Mouse (Mus musculus) left cerebral cortex, postnatal 25 days (tissue): ENCODE data around the gene Gabrr1. TPM values are rescaled to one million over a fixed set of nuclear protein-coding genes. Genes with fewer than 3 reads are reported as not detected.
"Not testable (repeated sequence)": the region's sequence is repeated elsewhere in the genome, so short reads cannot be mapped to it uniquely, and the experiment has no call there.

ENCODE experiments used
- DNase-seq, 2 experiments: peaks; one replicate each; pipeline ENCODE4 v3.0.0; 2022; ENCODE audit warnings: low spot score in 2 of 2, mixed read lengths in 1 of 2
- intact Hi-C: fragments of 180-260 bp; cut with DNase I; formaldehyde crosslinking; loops from one replicate; pipeline ENCODE4 v1.15.1; 2025
- total RNA-seq, 2 experiments: library from RNA; stranded (reverse); gene quantifications; 2 replicates each; pipeline ENCODE4 v1.2.3; 2021

The Gabrr1 gene
- total RNA-seq = under 1 TPM; 0.14 to 0.25 TPM

GRCm38 (mm10) chr4:33132221-33132620 is at the start of gene Gabrr1:
Gene Gabrr1, plus strand, starts transcription at chr4:33132521.
- no peak for DNase-seq
- intact Hi-C loops = no loop called here

- intact Hi-C loops = no loop called here
- DNase-seq = peak in 1 of 2 experiments; percentile 19
These were observed 33.1 kb upstream of the Gabrr1 start for GRCm38 (mm10) chr4:33099118-33099694.

- intact Hi-C loops = loop anchor here (10.0 kb wide), 2 partner anchors 155 to 355 kb away; partner anchors contain the start of gene Ankrd6
- DNase-seq = no peak
These were observed 22.4 kb upstream of the Gabrr1 start for GRCm38 (mm10) chr4:33109720-33110458.

- no peak for DNase-seq
- intact Hi-C loops = loop anchor here (10.0 kb wide), 2 partner anchors 156 to 356 kb away; partner anchors contain the start of gene Ankrd6
These were observed 21.5 kb upstream of the Gabrr1 start for GRCm38 (mm10) chr4:33110845-33111244.

DNA sequence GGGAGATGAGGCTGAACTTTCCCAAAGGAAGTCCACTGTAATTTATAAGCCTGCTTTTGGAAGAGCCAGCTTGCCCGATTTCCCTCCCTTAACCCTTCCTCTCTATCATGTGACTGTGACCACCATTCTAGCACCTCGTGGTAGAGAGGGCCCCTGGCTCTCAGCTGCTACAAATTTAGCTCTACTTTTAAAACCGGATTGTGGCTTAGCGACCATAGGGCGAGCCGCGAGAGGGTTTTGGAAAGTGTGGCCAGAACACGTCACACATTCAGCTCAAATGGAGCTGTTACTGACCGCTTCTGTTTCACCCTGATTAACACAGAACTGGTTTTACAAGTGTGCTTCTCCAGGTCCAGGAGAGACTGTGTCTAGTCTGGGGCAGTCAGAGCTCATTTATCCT is 21.0 kb upstream of the Gabrr1 start:
- DNase-seq = no peak
- intact Hi-C loops = loop anchor here (10.0 kb wide), 2 partner anchors 157 to 357 kb away; partner anchors contain the start of gene Ankrd6

DNA sequence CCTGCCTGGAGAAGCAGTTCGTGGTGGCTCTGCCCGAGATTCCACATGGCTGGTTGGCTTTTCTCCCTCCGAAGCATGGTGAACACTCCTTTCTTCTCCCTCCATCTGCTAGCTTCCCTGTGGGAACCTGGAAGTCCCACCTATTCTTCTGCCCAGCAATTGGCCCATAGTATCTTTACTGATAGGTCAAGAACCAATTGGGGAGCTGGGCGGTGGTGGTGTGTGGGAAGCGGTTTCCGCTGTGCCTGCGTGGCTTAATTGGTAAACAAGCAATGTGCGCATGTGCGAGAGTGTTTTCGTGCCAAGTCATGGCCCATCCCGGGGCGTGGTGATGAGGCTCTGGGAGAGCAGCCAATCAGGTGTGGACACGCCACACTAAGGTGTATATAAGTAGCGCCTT is 19.5 kb upstream of the Gabrr1 start:
- intact Hi-C loops = loop anchor here (10.0 kb wide), 2 partner anchors 158 to 358 kb away; partner anchors contain the start of gene Ankrd6
- not testable (repeated sequence) for DNase-seq

GRCm38 (mm10) chr4:33119118-33119517 is 13.2 kb upstream of the Gabrr1 start:
- peak; percentile 84 to 87 for DNase-seq
- intact Hi-C loops = loop anchor here (5.0 to 10.0 kb wide), 4 partner anchors 47 to 364 kb away; partner anchors contain the start of genes Ankrd6 and Ube2j1

GRCm38 (mm10) chr4:33124493-33124892 is 7.8 kb upstream of the Gabrr1 start:
- intact Hi-C loops = loop anchor here (1.0 to 5.0 kb wide), 2 partner anchors 80 to 168 kb away; partner anchors contain the start of gene Pnrc1
- peak; percentile 20 to 50 for DNase-seq

DNA sequence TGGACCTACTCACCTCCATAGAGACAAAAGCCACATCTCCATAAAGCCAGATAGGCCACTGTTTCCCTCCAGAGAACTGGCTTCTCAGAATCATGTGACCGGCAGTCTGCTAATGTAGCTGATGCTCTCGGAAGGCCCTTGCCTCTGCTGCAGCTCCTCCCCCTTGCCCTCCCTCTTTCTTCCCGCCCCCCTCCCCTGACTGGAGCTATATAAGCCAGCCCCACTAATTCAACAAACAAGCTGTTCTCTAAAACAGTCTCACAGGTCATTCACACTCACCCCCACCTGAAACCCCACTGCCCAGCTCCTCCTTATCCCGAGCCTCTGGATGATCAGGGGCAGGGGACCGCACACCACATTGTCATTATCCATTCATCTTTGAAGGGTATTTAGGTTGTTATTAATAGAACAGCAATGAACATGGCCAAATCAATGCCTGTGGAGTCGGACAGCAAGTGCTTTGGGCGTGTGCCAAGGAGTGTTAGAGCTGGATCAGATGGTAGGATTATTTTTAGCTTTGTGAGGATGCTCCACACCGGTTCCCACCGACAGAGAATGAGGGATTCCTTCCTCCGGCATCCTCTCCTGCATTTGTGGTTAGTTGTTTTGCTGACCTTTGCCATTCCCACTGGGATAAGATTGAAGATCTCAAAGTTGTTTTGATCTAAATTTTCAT is 6.8 kb upstream of the Gabrr1 start:
- peak; percentile 8 to 15 for DNase-seq
- intact Hi-C loops = no loop called here

- no peak for DNase-seq
- intact Hi-C loops = loop anchor here (5.0 kb wide), 1 partner anchor 146 kb away; the partner anchor contains the start of gene Pnrc1
These were observed 14.5 kb downstream of the Gabrr1 start for GRCm38 (mm10) chr4:33146679-33147291.

DNA sequence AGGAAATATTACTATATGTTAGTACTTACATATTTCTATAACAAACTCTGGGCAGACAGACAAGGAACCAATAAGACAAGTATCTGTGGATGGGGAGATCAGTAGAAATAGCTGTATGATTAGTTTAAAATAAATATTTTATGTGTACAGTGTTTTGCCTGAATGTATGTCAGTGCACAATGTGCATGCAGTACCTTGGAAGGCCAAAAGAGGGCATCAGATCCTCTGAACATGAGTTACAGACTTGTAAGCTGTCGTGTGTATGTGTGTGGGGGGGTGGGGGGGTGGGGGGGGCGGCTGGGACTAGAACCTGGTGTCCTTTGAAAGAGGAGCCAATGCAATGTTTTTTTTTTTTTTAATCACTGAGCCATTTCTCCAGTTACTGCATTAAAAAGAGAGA is 15.5 kb downstream of the Gabrr1 start:
- peak; percentile 7 to 12 for DNase-seq
- intact Hi-C loops = loop anchor here (5.0 kb wide), 1 partner anchor 144 kb away; the partner anchor contains the start of gene Pnrc1

- intact Hi-C loops = loop anchor here (5.0 kb wide), 1 partner anchor 143 kb away; the partner anchor contains the start of gene Pnrc1
- DNase-seq = no peak
These were observed 16.8 kb downstream of the Gabrr1 start for GRCm38 (mm10) chr4:33149150-33149549.

GRCm38 (mm10) chr4:33152087-33153038 is 20.0 kb downstream of the Gabrr1 start:
- intact Hi-C loops = no loop called here
- no peak for DNase-seq

DNA sequence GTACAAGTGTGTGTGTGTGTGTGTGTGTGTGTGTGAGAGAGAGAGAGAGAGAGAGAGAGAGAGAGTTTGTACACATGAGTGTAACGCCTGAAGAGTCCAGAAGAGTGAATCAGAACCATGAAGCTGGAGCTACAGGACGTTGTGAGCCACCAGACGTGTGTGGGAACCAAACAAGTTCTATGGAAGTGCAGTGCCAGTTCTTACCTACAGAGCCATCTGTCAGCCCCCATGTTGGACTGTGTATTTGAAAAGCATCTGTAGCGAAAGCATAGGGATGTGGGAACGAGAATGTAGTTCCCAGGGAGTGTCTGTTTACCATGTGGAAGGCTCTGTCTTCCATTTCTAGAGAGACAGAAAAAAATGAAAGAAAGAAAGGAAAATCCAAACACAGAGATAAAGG is 51.2 kb downstream of the Gabrr1 start:
- intact Hi-C loops = no loop called here
- peak in 1 of 2 experiments; percentile 66 for DNase-seq

DNA sequence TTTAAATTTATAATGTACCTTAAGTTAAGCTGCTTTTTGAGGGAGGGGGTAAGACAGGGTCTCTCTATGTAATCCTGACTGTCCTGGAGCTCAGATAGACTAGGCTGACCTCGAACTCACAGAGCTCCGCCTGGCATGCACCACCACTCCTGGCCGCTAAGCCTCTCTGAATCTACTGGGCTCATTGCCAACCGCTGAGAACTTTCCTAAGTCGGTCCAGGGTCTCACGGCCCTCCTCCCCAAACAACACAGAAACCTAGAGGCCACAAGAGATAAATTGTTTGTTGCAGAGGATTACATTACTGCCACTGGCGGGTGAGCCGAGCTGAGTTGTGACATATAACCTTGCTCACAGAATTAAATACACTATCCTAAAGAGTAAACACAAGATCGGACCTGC is 55.8 kb downstream of the Gabrr1 start:
- intact Hi-C loops = loop anchor here (5.0 kb wide), 1 partner anchor 156 kb away; the partner anchor contains the start of gene Ube2j1
- DNase-seq = peak; percentile 16 to 18

DNA sequence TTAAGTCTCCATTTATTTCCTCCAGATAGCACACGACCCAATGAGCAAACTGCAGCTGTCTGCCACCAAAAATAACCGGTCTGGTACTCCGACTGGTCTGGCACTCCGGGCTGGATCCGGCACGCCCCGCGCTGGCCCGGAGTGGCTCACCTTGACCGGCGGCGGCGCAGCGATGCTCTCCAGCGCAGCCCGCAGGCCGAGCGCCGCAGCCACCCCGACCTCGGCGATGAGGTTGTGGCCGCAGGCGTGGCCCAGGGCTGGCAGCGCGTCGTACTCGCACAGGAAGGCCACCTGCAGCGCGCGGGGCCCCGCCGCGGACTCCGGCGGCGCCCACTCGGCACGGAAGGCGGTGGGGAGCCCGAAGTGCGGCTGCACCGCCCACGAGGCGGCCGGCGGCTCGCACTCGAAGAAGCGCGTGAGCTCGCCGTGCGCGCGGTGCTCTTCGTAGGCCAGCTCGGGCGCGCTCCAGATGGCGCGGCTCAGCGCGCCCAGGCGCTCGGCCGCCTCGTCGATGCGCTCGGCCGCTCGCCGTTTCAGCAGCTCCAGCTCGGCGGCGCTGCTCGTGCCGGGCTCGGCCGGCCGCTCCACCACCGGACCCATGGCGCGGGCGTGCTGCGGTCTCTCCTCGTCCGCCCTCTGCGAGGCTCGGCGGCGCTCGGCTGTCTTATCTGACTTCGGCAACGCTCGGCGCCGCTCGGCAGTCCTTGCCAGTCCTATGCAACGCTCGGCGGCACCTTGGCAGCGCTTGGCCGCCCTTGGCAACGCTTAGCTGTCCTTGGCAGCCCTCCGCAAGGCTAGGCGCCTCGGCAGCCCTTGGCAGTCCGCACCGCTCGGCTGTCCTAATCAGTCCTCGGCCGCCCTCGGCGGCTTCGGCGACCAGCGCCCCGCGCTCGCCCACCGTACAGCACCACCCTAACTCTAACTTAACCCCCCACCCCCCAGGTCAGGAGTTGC is 56.7 kb downstream of the Gabrr1 start:
- intact Hi-C loops = loop anchor here (1.0 to 5.0 kb wide), 2 partner anchors 58 to 157 kb away; partner anchors contain the start of gene Ube2j1
- peak; percentile 83 to 85 for DNase-seq

DNA sequence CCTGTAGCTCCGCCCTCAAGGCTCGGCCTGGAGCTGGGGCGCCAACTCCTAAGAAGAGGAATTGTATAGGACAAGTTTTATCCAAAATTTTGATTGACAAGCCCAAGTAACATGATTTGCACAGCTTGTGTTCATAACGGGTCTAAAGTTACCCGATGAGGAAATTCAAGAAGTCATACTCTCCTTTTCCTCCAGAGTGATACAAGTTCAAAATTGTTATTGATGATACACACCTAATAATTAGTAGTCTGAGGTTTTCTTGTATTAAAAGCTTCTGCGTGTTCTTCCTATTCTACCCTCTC is 57.4 kb downstream of the Gabrr1 start, which contains the start of gene Pm20d2:
Pm20d2 (minus strand) TSS at position 3 of the 302 bp plus-strand sequence.
- intact Hi-C loops = loop anchor here (1.0 to 5.0 kb wide), 2 partner anchors 58 to 157 kb away; partner anchors contain the start of gene Ube2j1
- DNase-seq = no peak
